Mouse (Mus musculus): Measurements from ENCODE around the gene Slc35f5.

Gene Slc35f5

DNA sequence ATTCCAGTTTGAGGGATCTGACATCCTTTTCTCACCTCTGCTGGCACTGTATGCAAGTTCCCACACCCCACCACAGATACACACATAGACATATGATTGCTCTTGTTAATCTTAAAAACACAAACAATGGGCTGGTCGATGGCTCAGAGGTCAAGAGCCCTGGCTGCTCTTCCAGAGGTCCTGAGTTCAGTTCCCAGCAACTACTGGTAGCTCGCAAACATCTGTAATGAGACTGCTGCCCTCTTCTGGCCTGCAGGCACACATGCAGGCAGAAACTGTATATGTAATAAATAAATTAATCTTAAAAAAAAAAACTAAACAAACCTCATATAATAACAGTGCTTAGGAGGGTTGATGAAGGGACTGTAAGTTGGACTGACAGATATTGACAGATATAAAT is 13.8 kb downstream of the Slc35f5 start:
- DNase-seq (ENCODE audit: extremely low spot score, low read depth, low spot score), result no peak

GRCm38 (mm10) chr1:125575458-125576114 is 15.2 kb downstream of the Slc35f5 start:
- DNase-seq (ENCODE audit: extremely low spot score, low read depth, low spot score), result no peak

DNA sequence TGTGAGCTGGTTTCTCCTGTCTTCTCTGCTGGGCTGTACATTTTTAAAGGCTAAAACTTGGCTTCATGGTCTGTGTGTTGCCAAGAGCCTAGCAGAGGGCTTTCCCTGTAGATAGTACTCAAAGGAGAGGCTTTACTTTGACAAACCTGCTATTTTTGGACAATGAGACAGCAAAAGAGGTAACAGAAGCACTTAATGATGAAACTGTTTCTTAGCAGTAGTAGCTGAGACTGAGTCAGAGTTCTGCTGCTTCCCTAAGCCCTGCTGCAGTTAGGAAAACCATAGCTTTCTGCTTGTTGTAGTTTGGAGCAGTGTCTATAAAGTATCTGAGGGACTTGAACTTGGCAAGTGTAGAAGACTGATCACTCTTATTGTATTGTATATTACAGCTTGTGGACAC is 16.6 kb downstream of the Slc35f5 start:
- no peak for DNase-seq (ENCODE audit: extremely low spot score, low read depth, low spot score)

- no peak for DNase-seq (ENCODE audit: extremely low spot score, low read depth, low spot score)
Observed at GRCm38 (mm10) chr1:125578091-125578490, 17.7 kb downstream of the Slc35f5 start.

DNA sequence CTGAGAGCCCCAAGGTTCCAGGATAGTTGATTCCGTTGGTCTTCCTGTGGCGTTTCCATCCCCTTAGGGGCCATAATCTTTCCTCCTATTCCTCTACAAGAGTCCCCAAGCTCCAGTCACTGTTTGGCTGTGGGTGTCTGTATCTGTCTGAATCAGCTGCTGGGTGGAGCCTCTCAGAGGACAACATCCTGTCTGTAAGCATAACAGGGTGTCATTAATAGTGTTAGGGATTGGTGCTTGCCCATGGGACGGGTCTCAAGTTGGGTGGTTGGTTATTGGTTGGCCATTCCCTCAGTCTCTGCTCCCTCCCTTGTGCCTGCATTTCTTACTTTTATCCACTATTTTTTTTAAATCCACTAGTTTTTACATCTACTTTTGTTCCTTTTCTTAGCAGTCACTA is 20.7 kb downstream of the Slc35f5 start:
- no peak for DNase-seq (ENCODE audit: extremely low spot score, low read depth, low spot score)

- DNase-seq (ENCODE audit: extremely low spot score, low read depth, low spot score), result no peak
Observed at GRCm38 (mm10) chr1:125603620-125604019, 43.2 kb downstream of the Slc35f5 start.

- DNase-seq (ENCODE audit: extremely low spot score, low read depth, low spot score), result peak; percentile 54
Observed at GRCm38 (mm10) chr1:125607087-125607803, 46.9 kb downstream of the Slc35f5 start.

DNA sequence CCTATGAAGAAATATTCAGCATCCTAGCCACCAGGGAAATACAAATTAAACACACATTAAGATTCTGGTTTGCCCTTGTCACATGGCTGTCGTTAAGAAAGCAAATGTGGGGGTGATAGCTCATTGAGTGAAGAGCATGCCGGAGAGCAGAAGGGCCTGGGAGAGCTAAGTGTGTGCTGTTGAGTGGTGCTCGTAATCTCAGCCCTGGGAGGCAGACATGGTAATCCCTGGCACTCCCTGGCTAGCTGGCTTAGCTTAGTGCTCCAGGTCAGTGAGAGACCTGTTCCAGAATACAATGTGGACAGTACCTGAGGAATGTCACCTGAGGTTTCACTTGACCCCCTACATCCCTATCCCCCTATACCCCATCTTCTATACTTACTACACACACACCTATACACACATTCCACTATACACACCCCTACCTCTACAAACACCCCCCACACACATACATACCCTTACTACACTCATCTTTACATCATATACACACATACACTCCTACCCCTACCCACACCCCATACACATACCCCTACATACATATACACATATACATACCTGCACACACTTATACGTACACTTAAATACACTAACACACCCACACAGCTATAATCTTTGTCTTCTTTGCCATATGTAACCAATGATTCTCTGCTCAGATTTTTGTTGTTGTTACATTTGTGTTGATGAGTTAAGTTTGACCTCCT is 64.1 kb downstream of the Slc35f5 start:
- DNase-seq (ENCODE audit: extremely low spot score, low read depth, low spot score), result no peak

GRCm38 (mm10) chr1:125639501-125640253 is 79.3 kb downstream of the Slc35f5 start:
- no peak for DNase-seq (ENCODE audit: extremely low spot score, low read depth, low spot score)

DNA sequence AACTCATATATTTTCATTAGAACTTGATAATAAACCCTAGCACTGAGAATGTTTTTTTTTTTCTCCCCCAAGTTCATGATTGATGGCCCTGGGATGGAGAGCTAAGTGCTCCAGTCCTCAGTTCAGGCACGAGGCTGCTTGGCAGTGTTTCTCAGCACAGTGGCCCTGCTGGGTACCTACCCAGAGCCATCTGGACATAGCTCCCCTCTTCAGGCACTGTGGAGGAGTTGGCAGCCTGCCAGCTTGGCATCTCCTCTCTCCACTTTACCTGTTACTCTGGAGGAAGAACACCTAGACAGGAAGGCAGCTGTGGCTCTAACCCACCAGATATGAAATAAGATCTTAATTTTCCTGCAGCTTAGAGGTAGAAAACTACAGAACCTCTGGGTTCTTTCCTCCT is 83.2 kb downstream of the Slc35f5 start:
- no peak for DNase-seq (ENCODE audit: extremely low spot score, low read depth, low spot score)

Data from hindlimb bud, embryonic 11.5 days (tissue).